Mouse (Mus musculus) telencephalon, adult 2 months (tissue): ENCODE results near the gene Gnb4.

Experiments
- DNase-seq: peaks from one replicate; pipeline ENCODE4 v3.0.0-alpha.2; 2011; ENCODE audit warnings: low read depth, low spot score

The Gnb4 gene

DNA sequence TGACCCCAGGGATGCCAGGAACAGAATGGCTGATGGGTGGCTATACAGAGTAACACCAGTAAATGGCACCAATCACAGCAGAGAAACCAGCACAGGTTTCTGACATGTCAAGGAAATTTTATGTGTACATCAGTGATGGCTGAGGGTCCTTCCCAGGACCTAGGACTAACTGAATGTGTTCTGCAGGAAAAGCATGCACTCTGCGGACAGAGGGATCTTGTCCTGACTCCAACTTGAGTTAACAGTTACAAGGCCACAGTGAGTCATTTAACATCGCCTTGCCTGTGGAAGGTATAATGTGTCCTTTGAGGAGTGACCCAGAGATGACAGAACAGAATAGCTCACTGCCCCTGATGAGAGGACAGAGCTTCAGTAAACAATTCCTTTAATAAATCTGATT, 1.6 kb downstream of the Gnb4 start:
- no peak for DNase-seq

- no peak for DNase-seq
Measured at GRCm38 (mm10) chr3:32611606-32612170, 4.7 kb downstream of the Gnb4 start.

- peak; percentile 41 for DNase-seq
Measured at GRCm38 (mm10) chr3:32610560-32610959, 5.8 kb downstream of the Gnb4 start.

GRCm38 (mm10) chr3:32609233-32609632, 7.2 kb downstream of the Gnb4 start:
- DNase-seq, result no peak

- no peak for DNase-seq
Measured at GRCm38 (mm10) chr3:32601055-32601454, 15.3 kb downstream of the Gnb4 start.

GRCm38 (mm10) chr3:32599328-32599727, 17.1 kb downstream of the Gnb4 start:
- no peak for DNase-seq

DNA sequence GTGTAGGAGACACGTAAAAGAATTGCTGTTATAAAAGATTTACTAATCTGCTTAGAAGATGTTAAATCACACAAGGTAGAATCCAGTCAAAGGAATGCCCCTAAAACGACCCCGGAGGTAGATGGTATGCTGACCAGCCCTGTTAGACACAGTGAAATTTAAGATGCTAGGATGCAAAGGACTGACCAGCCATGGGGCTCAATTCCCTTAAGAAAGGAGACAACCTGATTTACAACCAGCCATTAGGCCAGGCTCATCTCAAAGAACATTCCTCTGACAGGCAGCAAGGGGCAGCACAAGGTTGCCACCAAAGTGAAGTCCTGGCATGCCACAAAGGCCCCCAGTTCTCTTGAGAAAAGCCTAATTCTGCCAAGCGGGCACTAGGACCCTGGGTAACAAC, 21.3 kb downstream of the Gnb4 start:
- DNase-seq, result no peak

- DNase-seq, result no peak
Measured at GRCm38 (mm10) chr3:32586274-32586673, 30.1 kb downstream of the Gnb4 start.

DNA sequence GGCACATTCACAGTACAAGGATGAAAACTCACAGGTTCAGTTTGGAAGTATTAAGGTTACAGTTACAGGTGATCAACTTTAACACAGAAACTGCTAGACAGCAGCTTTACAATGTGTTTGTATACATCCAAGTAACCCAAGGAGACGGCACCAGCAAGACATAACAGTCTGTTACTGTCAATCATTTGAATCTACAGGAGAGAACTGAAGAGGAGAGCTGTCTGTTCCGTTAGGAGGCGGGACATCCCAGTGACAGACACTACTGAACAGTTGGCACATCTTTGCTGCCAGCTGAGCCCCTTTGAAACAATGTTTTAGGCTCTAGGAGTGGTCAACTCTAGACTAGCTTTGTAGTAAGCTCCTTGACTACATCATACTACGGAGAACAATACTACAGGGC, 32.9 kb downstream of the Gnb4 start:
- no peak for DNase-seq

- DNase-seq, result no peak
Measured at GRCm38 (mm10) chr3:32581911-32582310, 34.5 kb downstream of the Gnb4 start.

- DNase-seq, result no peak
Measured at GRCm38 (mm10) chr3:32580738-32581137, 35.6 kb downstream of the Gnb4 start.

- DNase-seq, result no peak
Measured at GRCm38 (mm10) chr3:32578772-32579171, 37.6 kb downstream of the Gnb4 start.

GRCm38 (mm10) chr3:32575151-32575550, 41.2 kb downstream of the Gnb4 start:
- DNase-seq, result no peak

GRCm38 (mm10) chr3:32573881-32574280, 42.5 kb downstream of the Gnb4 start:
- DNase-seq, result no peak

GRCm38 (mm10) chr3:32573086-32573485, 43.3 kb downstream of the Gnb4 start:
- no peak for DNase-seq

DNA sequence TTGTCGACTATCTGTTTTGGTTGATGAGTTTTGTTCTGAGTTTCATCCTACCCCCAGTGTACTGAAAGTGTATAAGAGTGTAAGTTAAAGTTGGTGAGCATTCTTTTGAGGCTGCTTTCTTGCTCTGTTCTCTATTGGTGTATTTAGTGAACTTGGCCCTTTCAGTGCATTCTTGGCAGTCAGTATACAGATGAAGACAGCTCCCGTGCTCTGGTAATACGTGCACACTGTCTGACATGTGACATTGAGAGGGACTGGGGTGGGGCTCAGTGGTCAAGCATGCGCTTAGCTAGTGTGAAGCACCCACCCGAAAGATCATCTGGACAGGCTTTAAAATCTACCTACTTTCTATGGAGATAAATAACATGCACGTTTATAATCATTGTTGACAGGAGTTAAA, 53.0 kb downstream of the Gnb4 start:
- DNase-seq, result no peak

- no peak for DNase-seq
Measured at GRCm38 (mm10) chr3:32553061-32553460, 63.3 kb downstream of the Gnb4 start.

DNA sequence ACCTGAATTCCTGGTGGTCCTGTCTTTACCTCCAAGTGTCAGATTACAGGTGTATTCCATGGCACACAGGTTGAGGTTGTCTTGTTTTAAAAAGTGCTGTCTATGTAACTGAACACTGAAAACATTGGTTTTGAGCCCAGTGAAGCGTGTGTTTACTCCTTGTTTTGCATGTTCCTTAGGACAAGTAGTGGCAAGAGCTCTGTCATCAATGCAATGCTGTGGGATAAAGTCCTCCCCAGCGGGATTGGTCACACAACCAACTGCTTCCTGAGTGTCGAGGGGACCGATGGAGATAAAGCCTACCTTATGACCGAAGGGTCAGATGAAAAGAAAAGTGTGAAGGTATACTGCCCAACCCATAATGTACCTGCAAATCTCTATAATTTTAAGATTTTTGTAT, 78.3 kb downstream of the Gnb4 start:
- no peak for DNase-seq

GRCm38 (mm10) chr3:32537556-32537955, 78.8 kb downstream of the Gnb4 start:
- DNase-seq, result peak; percentile 27

- DNase-seq, result no peak
Measured at GRCm38 (mm10) chr3:32535692-32536091, 80.7 kb downstream of the Gnb4 start.
